Mouse (Mus musculus): ENCODE measurements at regions not wholly inside any gene's neighbourhood (a gene's known extent, or its start where the extent isn't known, plus 50 kb on each side); places are given as distances from the start of the nearest gene placed in this dataset.

GRCm38 (mm10) chr11:117429894-117430293 lies 54.3 kb upstream of the Gm11733 start:
- no peak for TF ChIP-seq CTCF (IDR thresholded peaks at IDR 0.05; ENCODE audit: low read depth)
- no peak for TF ChIP-seq EP300 (IDR thresholded peaks at IDR 0.05; ENCODE audit: low read depth)
